Mouse (Mus musculus): ENCODE results near the gene Lingo4.

Lingo4 gene

DNA sequence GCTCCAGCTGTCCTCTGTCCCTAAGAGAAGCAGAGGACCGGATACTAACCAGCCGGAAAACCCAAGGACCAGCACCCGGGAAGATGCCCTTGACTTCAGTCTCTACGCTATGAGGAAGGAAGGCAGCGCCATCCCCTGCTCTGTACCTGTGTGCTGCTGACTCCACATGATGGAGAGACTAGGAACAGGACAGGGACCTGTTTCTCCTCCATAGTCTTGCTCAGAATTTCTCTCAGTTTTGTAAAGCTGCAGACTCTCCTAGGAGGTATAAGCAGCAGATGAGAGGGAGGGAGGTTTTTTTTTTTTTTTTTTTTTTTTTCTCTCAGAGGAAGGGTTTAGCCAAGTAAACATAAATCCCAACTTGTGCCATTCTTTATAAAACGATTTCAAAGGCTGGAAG is at the start of gene Lingo4:
Gene Lingo4 (plus strand): TSS at position 301 of the 400 bp plus-strand sequence.
- in situ Hi-C loops (cut with MboI; ENCODE audit: unreplicated experiment in 2 of 2), result no loop called here

DNA sequence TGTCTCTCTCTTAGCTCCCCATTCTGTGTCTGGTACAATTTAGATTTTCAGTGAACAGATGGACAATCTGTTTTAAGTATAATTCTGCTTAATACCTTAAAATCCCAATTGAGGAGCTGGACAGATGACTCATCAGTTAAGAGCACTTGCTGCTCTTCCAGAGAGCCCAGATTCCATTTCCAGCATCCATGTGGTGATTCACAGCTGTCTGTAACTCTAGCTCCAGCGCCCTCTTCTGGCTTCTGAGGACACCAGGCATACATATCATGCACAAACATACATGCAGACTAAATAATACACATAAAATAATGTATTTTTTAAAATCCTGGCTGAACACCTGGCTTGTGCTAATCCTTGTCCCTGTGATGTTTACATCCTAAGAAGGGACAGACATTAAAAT is 37.5 kb upstream of the Lingo4 start:
- in situ Hi-C loops (cut with MboI; ENCODE audit: unreplicated experiment in 2 of 2), result loop anchor here in 1 of 2 experiments (10.0 to 25.0 kb wide), 3 partner anchors 484 to 999 kb away; no protein-coding TSS in a partner anchor

DNA sequence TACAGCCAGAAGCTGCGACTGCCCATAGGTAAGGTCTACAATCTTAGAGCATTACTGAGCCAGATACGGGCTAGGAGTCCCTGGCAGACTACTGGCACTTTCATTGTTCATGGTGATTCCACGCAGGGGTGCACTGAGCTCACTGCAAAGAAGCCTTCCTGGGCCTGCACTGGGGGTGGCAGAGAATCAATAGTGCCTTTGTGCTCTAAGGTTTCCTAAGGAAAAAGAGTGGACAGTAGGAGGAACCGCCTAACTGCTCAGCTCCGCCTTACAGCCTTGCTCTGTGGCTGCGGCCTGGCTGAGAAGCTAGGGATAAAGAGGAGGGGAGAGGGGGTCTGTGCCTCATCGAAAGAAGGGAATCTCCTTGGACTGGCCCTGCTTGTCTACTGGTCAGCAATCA is 36.2 kb upstream of the Lingo4 start, which contains the start of gene C2cd4d:
Gene C2cd4d (plus strand): TSS at position 301 of the 400 bp plus-strand sequence.
- in situ Hi-C loops (cut with MboI; ENCODE audit: unreplicated experiment in 2 of 2), result loop anchor here in 1 of 2 experiments (10.0 to 25.0 kb wide), 3 partner anchors 483 to 1000 kb away; no protein-coding TSS in a partner anchor

DNA sequence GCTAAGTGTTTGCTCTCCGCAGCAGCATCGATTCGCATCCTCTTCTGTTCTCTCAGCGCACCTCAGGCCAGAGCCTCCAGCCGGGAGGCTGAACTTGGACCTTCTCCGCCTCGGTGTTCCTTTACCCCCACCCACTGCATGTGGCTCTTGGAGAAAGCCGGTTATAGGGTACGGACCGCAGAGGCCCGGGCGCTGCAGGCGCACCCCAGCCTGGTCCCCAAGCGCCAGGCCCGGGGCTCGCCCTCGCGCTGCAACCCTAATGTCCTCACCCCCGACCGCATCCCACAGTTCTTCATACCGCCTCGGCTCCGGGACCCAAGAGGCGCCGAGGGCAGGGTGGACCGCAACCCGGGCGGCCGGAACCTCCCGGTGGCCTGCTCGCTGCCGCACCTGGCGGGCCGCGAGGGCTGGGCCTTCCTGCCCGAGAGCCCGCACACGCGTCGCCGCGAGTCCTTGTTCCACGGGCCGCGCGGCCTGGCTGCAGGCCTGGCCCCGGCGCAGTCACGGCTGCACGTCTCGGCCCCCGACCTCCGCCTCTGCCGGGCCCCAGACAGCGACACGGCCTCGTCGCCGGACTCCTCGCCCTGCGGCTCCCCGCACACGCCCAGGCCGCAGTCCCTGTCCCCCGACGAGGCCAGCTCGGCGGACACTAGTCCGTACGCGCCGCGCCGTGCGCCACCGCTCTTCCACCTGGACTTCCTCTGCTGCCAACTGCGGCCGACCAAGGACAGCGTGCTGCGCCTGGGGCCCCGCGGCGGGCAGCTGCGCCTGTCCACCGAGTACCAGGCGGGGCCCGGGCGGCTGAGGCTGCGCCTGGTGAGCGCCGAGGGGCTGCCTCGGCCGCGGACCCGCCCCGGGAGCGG is 34.8 kb upstream of the Lingo4 start:
- in situ Hi-C loops (cut with MboI; ENCODE audit: unreplicated experiment in 2 of 2), result loop anchor here in 1 of 2 experiments (10.0 to 25.0 kb wide), 3 partner anchors 481 to 1001 kb away; no protein-coding TSS in a partner anchor

DNA sequence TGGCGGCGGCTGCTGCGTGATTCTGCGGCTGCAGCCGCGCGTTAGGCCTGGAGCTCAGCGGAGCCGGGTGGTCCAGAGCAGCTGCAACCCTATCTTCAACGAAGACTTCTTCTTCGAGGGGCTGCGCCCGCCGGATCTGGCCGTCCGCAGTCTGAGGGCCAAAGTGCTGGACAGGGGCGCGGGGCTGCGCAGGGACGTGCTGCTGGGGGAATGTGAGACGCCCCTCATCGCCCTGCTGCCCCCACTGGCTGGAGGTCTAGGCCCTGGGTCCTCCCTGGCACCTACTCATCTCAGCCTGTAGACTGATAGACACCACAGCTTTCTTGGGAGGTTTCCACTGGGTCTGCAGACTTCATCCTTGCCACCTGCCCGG is 34.2 kb upstream of the Lingo4 start:
- in situ Hi-C loops (cut with MboI; ENCODE audit: unreplicated experiment in 2 of 2), result loop anchor here in 1 of 2 experiments (10.0 to 25.0 kb wide), 3 partner anchors 481 to 1002 kb away; no protein-coding TSS in a partner anchor

DNA sequence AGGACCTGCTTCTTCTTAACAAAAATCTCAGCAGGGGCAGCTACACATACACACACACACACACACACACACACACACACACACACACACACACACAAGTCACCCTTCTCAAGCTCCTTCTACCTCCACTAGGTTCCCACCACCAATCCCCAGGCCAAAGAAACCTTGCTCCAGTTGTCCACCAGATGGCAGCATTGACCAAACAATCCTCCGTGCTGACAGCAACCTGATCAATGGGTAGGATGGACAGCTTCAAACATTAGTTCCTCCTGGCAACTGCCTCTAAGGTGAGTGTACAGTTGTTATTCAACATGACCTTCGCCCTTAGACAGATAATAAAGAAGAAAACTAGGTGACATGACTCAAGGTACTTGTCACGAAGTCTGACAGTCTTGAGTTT is 31.6 kb upstream of the Lingo4 start:
- in situ Hi-C loops (cut with MboI; ENCODE audit: unreplicated experiment in 2 of 2), result loop anchor here (5.0 to 25.0 kb wide), 6 partner anchors 236 to 1004 kb away; no protein-coding TSS in a partner anchor

DNA sequence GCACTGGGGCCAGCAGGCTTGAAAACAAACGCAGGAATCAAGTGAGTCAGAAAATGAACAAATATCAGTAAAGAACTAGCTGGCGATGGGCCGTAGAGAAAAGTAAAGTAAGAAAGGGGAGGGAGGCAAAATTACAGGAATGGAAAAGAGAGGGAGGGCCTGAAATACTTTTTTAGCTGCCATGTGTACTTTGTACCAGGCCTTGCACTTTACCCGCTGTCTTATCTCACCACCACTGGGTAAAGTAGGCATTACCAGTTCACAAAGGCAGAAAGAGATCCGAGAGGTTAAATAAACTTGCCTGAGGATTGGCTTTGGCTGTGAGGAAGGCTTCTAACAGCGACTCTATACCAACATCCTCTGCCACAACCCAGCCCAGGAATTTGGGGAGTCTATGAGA is 30.8 kb upstream of the Lingo4 start:
- in situ Hi-C loops (cut with MboI; ENCODE audit: unreplicated experiment in 2 of 2), result loop anchor here (5.0 to 25.0 kb wide), 6 partner anchors 235 to 1005 kb away; no protein-coding TSS in a partner anchor

DNA sequence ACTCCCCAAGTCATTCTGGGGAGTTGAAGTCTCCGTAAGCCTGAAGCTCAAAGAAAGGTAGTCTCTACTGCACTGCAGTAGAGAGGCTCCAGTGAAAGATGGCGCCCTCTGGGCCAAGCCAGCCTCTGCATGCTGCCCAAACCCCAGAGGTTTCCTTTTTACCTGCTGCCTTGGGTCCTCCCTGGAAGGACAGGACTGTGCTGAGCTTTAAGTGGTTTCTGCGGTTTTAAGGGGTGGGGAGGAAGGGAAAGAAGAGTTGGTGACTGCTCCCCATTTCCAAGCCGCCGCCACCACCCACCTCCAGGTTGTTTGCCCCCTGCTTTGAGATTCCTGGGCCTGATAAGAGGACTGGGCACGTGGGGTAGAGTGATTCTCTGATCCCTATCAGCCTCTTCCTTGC is 29.7 kb upstream of the Lingo4 start:
- in situ Hi-C loops (cut with MboI; ENCODE audit: unreplicated experiment in 2 of 2), result loop anchor here (5.0 to 25.0 kb wide), 6 partner anchors 234 to 1006 kb away; no protein-coding TSS in a partner anchor

DNA sequence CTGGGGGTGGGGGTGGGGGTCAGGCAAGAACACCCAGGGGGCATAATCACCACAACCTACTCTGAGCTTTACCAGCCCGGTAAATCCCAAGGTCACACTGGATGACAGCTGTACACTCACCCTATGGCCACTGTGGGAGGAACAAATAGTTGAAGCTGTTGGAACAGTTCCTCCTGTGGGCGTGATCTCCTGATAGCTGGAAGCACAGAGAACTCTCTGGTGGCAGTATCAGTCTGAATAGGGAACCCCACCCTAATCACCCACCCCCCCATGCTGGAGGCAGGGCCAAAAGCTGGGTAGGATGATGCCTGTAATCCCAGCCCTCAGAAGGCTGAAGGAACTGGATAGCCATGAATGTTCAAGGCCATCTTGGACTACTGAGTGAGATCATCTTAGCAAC is 28.6 kb upstream of the Lingo4 start:
- in situ Hi-C loops (cut with MboI; ENCODE audit: unreplicated experiment in 2 of 2), result loop anchor here (5.0 to 25.0 kb wide), 6 partner anchors 233 to 1007 kb away; no protein-coding TSS in a partner anchor

DNA sequence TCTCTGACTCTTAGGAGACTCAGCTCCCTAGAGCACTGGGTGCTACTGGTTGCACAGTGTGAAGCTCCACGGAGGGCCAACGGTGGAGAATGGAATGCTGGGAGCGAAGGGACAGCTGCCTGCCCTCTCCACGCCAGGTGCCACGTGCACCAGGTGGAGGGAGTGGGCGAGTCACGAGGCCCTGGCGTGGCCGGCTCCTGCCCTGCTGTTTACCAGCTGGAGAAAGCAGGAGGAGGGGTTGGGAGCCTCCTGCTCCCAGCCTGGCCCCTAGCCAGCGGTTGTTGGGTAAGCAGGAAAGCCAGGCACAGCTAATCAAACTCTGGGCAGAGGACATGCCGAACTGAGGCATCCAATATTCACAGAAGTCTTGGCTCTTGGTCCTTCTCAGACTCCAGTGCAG is 26.7 kb upstream of the Lingo4 start:
- in situ Hi-C loops (cut with MboI; ENCODE audit: unreplicated experiment in 2 of 2), result loop anchor here in 1 of 2 experiments (25.0 kb wide), 1 partner anchor 1009 kb away; no protein-coding TSS in a partner anchor

DNA sequence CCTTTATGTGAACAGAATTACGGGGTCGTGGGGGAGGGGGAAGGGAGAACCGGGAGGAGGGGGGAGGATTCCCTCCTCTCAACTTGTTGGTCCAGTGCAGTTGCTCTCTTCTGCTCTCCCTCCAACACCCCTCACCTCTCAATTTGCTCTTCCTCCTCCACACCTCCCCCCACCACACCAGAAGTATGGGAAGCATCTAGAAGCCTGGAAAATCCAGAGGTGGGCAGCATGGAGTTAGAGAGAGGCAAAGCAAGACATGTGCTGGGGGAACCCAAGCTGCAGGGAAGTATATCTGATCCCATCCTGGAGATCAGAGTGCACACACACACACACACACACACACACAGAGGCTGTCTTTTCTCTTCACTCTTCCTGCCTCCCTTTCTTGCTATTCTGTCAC is 26.3 kb upstream of the Lingo4 start:
- in situ Hi-C loops (cut with MboI; ENCODE audit: unreplicated experiment in 2 of 2), result loop anchor here in 1 of 2 experiments (25.0 kb wide), 1 partner anchor 1010 kb away; no protein-coding TSS in a partner anchor

DNA sequence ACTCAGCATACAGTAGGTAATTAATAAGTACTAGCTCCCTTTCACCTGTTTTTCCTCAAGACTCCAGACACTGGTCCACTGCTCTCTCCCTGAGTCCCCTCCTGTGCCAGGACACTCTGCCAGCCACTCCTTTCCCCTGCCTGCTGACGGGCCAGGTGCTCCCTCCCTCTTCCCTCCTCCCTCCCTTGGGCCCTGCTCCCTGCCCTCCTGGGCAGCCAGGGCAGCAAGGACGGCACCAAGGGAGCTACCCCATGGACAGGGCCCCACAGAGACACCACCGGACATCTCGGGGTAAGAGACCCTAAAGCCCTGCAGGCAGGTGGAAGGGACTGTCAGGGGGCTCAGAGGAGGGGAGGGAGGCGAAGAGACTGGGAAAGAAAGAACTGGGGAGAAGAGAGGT is 25.7 kb upstream of the Lingo4 start, which contains the start of gene Rorc:
Gene Rorc (plus strand): TSS at position 154 of the 400 bp plus-strand sequence.
- in situ Hi-C loops (cut with MboI; ENCODE audit: unreplicated experiment in 2 of 2), result loop anchor here in 1 of 2 experiments (25.0 kb wide), 1 partner anchor 1010 kb away; no protein-coding TSS in a partner anchor

DNA sequence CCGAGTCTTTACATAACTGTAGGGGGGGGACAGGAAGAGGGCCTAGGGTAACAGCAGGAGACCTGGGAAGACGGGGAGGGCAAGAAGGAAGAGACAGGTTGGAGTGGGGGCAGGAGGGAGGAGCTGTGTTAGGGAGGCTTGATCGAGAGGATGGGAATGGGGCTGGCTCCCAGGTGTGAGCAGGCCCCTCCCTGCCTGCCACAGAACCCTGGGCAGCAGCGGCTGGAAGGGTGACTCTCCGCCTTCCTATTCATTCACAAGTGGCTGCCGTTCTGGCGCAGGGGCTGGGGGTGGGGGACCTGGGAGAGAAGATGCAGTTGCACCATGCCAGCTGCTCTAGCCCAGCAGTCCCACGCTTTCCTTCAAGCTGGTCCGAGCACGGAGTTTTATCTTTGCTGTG is 25.2 kb upstream of the Lingo4 start:
- in situ Hi-C loops (cut with MboI; ENCODE audit: unreplicated experiment in 2 of 2), result loop anchor here in 1 of 2 experiments (25.0 kb wide), 1 partner anchor 1011 kb away; no protein-coding TSS in a partner anchor

DNA sequence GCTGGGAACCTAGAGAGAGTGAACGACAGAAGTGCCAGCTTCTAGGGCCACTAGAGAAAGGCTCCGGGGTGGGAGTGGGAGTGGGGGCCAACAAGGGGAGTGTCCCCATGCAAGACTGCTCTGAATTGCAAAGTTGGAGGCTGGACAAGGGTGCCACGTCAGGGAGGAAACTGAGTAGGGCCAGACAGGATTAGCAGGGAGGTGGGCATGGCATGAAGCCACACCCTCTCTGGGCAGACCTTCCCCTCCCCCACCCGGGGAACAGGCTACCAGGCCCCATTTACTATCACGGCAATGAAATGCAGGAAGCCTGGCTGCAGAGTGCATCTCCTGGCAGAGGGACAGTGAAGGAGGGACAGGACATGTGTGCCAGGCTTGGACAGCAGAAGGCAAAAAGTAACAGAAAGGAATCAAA is 24.7 kb upstream of the Lingo4 start:
- in situ Hi-C loops (cut with MboI; ENCODE audit: unreplicated experiment in 2 of 2), result loop anchor here in 1 of 2 experiments (25.0 kb wide), 1 partner anchor 1011 kb away; no protein-coding TSS in a partner anchor

DNA sequence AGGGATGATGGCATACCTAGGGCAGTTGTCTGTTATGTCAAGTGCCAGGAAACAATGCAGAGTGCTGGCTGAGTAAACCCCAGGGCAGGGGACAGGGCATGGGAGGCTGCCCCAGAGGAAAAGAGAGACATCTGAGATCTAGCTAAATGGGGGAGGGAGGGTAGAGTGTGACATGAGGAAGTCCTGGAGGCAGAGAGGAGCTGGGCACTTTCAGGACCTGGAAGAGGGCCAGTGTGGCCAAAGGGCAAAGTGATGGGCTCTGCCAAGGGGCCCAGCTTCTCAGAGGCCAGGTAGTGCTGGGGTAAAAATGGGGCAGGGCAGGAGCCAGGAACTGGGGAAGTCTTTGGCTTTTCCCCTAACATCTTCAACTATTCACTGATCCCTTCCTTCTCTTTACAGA is 23.7 kb upstream of the Lingo4 start:
- in situ Hi-C loops (cut with MboI; ENCODE audit: unreplicated experiment in 2 of 2), result loop anchor here in 1 of 2 experiments (25.0 kb wide), 1 partner anchor 1012 kb away; no protein-coding TSS in a partner anchor

DNA sequence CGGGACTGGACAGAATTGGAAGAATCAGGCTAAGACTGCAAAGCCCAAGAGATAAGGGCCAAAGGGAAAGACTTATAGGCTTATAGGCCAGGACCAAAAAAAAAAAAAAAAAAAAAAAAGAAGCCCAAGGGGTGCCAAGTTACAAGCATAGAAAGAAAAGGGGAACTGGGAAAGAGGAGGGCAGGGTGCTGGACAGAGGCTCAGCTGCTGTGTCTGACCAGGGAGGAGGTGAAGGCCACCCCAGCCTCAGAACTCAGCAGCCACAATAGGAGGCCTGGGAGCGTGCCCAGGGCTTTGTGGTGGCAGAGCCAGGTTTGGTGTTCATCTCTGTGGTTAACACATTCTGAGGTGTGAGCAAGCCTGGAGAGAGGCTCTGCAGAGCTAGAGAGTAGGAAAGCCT is 23.2 kb upstream of the Lingo4 start:
- in situ Hi-C loops (cut with MboI; ENCODE audit: unreplicated experiment in 2 of 2), result no loop called here

DNA sequence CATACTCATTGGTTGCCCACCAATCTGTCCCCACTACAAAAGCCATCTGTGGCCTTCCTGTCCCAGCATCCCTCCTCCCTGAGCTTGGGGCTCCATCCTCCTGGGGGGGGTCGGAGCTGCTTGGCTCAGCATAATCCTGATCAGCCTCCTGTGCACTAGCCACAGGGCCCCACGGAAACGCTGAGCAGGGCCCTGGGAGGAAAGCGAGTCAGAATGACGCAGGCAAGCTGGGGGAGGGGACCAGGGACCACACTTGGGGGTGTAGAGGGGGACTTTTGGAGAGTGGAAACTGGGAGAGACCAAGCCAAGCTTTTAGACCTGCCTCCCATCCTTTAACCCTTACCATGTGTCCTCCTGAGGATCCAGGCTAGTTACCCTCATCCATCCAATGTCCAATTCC is 22.5 kb upstream of the Lingo4 start:
- in situ Hi-C loops (cut with MboI; ENCODE audit: unreplicated experiment in 2 of 2), result no loop called here

DNA sequence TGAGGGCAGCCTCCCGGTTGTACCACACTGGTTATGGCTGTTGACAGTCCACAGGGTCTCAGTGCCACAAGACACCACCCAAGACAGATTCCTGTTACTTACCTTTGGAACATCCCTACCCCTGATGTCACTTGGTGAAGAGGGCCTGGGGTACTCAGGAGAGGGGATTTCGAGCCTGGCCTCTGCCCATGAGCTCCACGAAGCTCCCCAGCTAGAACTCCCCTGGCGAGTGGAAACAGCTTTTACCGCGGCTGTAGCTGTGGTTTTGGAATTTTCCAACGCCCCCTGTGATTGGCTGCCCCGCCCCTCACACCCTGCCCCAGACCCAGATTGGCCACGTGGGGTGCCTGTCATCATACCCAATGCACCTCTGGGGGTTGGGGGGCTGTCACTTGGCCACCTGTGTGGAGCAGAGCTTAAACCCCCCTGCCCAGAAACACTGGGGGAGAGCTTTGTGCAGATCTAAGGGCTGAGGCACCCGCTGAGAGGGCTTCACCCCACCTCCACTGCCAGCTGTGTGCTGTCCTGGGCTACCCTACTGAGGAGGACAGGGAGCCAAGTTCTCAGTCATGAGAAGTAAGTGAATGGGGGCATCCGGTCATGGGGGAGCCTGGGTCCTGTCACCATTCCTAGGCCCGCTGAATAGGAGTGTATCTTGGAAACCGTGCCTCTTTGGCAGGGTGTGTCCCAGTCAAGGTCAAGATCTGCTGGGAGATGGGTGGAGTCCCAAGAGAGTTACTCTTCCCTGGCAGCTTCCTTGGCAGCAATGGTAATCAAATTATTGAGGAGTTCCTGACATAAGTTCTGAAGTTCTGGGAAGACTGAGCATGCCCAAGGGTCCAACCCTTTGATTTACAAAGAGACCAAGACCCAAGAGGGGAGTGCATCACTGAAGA is 21.0 kb upstream of the Lingo4 start:
- in situ Hi-C loops (cut with MboI; ENCODE audit: unreplicated experiment in 2 of 2), result no loop called here

DNA sequence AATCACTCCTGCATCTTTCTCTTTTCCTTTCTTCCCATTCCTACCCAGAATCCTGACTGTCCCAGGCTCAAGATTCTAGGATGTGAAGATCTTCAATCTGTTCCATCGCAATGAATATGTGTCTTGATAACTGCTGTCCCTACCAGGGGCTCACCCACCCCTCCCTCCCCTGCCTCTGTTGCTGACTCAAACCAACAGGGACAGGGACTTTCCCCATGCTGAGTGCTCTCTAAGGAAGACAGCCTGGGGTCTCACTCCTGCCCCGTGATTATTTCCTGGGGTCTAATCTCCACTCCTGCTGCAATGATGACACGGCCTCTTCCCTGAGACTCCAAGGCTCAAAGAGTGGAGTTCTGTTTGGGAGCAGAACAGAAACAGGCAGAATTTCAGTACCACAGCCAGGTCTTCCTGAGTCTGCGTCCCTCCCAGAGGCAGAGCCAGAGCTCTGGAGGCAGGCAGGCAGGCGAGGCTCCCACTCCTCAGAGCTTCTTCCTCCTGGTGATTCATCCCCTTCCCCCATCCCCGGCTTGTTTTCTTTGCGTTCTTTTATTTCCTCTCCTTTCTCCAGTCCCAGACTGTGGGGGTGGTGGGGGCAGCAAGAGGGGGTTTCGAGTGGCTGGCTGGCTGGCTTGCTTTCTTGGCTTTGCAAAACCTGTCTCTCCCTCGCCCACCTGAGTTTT is 18.3 kb upstream of the Lingo4 start:
- in situ Hi-C loops (cut with MboI; ENCODE audit: unreplicated experiment in 2 of 2), result no loop called here
